Mouse (Mus musculus) brain, embryonic 18.5 days (tissue): ENCODE measurements around the gene Gas2l2.

Source experiments
- DNase-seq: peaks from one replicate; pipeline ENCODE4 v3.0.0-alpha.2; 2012; ENCODE audit warnings: low read depth, low spot score

Gas2l2 gene

GRCm38 (mm10) chr11:83443824-83444223, 14.6 kb upstream of the Gas2l2 start:
- no peak for DNase-seq

DNA sequence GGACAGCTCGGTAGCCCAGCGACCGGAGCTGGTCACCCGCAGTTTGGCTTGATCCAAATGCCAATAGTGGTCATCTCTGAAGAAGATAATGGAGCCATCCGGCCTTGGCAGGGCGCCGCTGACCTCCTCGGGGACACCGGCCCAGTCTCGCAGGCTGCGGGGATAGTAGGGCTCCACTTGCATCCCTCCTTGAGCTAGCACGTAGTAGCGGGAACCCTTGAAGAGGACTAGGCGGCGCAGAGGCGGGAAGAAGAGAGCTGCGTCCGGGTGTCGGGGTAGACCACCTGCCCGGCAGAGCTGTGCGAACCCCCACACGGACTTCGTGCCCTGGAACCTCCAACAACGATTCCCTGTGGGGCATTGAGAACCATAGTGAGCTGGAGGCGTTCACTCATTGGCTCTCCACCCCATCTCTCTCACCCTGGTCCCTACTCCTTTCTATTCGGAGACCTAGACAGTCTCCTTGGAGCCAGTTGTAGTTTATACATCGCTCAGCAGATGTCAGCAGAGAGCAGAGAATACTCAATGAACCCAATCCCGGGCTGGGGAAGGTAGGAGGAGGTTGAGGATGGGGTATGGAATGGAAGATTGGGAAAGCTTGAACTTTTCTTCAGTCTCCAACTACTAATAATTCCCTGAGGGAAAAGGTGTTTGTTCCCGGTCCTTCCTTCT, 13.5 kb upstream of the Gas2l2 start:
- DNase-seq = no peak

- DNase-seq = no peak
Observed at GRCm38 (mm10) chr11:83441235-83441634, 12.0 kb upstream of the Gas2l2 start.

- peak; percentile 69 for DNase-seq
Observed at GRCm38 (mm10) chr11:83440081-83441064, 11.1 kb upstream of the Gas2l2 start.

DNA sequence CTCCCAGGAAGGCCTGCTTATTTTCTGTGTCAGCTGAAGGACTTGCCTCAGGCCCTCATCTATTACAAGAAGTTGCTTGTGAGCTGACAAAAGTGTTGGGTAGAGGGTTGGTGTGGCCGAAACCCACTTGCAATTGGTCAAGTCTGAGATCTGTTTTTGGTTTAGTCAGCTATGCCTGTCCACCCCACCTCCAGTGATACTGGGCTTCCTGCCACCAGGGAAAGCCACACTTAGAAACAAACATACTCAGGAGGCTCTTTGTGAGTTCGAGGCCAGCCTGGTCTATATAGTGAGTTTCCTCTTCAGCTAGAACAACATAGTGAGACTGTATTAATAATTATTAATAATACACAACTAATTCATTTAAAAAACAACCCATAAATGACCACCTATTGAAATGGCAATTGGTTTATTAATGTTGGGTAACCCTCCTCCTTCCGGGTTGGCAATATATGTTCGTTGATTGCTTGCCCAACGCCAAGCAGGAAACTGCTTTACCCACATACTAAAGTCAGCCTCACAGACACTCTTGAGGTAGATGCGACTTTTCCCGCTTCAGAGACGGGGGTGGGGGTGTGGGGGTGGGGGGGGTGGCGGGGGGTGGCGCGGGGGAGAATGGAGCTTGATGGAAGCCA, 10.3 kb upstream of the Gas2l2 start:
- DNase-seq = no peak

DNA sequence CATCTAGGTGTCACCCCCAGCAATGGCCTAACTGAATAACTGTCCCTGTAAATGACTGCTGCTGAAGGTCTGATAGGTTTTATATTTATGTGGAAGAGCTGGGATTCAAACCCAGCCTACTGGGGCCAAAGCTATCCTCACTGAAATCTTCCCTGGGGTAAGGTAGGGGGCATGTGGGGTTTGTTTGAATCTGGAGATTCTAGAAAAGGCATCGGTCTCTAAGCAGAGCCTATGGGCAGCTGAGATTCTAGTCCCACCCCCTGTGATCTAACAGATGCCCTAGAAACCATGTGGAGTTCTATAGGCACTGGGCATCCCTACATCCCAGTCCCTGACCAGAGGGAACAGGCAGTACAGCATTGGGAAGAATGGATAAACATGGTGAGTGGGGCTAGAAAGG, 8.1 kb upstream of the Gas2l2 start, which contains the start of gene 1700020L24Rik:
Gene 1700020L24Rik, plus strand, starts transcription at position 301 of the 400 bp plus-strand sequence.
- no peak for DNase-seq

DNA sequence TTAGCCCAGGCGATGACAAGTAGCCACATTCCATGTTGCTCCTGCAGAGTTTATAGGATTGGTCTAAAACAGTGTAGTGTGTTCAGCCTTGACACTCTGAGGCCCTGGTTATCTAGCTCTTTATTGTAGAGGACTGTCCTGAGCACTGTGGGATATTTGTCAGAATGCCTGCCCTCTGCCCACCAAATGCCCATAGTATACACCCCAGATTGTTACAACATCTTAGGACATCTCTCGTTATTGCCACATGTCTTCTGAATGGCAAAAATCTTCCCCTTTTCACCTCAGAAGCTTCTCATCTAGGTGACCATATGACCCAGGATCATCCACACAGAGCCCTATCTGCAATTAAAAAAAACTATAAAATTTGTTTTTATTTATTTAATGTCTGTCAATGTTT, 3.3 kb upstream of the Gas2l2 start:
- no peak for DNase-seq

- no peak for DNase-seq
Observed at GRCm38 (mm10) chr11:83426964-83427363, 2.3 kb downstream of the Gas2l2 start.

- DNase-seq = no peak
Observed at GRCm38 (mm10) chr11:83424681-83425080, 4.6 kb downstream of the Gas2l2 start.

DNA sequence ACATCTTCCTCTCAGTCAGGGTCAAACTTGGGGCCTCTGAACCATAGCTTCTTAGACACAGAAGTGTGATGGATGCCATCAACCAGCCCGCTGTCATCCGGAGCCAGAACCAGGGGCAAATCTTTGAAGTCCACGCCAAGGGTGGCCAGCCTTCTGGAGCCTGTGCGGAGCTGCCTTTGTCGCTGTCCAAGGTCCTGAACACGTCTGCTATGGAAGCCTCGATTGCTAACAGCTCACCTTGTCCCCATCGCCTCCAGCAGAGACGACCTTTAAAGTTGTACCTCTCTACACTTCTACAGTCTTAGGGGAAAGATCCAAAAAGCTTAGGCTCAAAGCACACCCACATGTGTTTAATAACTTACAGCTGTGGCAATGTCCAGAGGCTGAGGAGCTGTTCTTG, 8.0 kb downstream of the Gas2l2 start:
- DNase-seq = no peak

DNA sequence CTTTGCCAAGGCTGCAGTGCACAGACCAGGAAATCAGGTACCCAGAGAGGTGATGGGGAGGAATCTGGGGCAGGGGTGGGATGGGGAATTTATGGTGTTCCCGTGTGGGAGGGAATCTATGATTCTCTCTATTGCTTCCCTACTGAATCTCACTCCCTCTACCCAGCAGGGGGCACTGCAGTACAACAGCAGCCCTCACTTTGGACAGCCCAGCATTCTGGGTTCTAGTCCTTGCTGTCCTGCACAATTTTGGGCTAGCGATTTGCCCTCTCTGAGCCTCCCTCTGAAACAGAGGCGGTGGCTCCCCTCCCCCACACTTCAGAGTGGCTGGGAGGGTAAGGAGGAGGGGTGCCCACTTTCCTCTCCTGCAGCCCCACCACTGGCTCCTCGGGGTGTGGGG, 8.9 kb downstream of the Gas2l2 start:
- no peak for DNase-seq

DNA sequence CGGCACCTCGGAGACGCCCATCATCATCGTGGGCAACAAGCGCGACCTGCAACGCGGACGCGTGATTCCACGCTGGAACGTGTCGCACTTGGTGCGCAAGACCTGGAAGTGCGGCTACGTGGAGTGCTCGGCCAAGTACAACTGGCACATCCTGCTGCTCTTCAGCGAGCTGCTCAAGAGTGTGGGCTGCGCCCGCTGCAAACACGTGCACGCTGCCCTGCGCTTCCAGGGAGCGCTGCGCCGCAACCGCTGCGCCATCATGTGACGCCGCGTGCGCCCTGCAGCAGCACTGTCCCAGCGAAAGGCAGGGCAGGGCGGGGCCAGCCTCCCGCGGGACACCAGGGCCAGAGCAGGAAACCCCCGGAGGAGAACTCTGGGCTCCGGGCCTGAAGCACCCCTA, 10.7 kb downstream of the Gas2l2 start:
- DNase-seq = no peak

GRCm38 (mm10) chr11:83417708-83418107, 11.5 kb downstream of the Gas2l2 start:
- no peak for DNase-seq

- DNase-seq = no peak
Observed at GRCm38 (mm10) chr11:83417080-83417479, 12.2 kb downstream of the Gas2l2 start.

DNA sequence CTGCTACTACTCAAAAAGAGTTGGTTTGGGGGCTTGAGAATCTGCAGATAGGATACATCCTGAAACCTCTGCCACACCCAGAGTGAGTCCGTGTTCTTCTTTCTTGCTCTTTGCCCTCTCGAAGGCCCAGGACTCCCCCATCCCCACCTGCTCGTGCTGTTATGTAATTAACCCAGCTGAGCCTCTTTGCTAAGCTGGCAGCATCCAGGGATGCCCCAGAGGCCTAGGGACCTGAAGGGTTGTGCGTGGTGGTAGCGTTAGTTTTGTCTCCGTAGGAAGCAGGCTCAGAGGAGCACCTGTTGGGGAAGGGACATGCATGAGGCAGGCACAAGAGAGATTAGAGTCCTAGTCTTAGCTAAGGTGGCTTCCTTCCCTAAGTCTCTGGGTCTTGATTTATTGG, 18.7 kb downstream of the Gas2l2 start:
- no peak for DNase-seq

DNA sequence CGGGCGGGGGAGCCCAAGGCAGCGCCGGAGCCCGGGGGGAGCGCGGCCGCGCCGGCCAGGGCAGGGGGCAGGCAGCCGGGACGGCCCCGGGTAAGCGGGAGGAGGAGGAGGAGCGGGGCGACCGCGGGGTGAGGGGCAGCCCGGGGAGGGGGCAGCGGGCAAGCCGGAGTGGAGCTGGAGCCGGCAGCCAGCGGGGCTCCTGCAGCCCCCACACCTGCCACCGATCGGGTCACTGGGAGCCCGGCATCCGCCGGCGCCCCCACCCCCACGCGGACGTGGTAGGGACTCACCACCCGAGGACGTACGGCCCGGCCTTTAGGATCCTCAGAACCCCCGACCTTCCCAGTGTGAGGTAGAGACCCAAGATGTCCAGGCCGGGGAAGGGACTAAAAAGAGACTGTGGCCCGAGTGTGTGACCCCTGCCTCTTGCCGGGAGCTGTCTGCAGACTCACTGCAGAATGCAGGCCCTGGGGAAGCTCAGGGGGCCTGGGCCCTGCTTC, 19.4 kb downstream of the Gas2l2 start:
- no peak for DNase-seq

DNA sequence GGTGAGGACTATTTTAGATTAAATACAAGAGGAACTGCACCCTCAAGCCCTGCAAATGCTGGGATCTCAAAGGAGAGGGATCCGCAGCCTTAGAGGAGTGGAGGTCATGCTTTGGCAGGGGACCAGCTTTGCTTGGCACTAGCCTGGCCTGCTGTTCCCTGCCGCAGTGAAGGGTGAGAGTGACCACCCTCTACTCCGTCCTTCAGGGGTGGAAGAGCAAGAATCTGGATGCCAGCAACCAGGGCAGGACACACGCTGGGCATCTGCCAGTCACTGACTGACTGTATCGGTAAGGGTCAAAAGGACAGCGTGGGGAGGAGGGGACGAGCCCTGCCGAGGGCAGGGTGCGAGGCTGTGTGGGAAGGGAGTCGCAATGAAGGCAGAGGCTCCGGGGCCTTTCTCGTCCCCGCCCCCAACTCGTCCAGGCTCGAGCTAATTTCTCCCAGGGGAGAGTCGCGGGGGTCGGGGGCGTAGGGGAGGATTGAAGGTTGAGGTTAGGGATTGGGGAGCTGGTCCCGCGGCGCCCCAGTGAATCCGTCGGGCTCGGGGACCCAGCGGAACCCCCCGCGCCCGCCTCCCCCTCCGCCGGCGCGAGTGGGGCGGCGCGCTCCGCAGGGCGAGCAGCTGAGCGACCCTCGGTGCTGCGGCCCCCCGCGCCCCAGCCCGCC, 20.0 kb downstream of the Gas2l2 start, which contains the start of gene Rasl10b:
Gene Rasl10b, plus strand, starts transcription at position 51 of the 668 bp plus-strand sequence.
- peak; percentile 30 for DNase-seq

- DNase-seq = no peak
Observed at GRCm38 (mm10) chr11:83408242-83408641, 21.0 kb downstream of the Gas2l2 start.

DNA sequence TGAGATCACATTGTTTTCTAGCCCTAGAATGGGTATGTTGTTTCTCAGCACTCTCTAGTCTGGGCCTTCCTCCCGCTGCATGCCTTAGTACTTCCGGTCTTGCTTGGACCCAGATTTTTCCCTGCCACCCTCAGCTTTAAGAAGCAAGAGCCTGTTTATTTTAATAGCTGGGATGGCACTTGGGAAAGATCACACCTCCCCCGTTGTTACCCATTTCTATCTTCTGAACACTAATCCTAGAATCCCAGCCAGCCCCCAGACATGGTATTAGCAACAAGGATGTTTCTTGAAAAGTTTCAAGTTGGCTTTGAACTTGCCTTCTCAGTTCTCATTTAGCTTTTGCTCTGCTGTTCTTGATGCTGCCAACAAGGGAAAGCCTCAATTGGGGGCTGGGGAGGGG, 22.9 kb downstream of the Gas2l2 start:
- no peak for DNase-seq

DNA sequence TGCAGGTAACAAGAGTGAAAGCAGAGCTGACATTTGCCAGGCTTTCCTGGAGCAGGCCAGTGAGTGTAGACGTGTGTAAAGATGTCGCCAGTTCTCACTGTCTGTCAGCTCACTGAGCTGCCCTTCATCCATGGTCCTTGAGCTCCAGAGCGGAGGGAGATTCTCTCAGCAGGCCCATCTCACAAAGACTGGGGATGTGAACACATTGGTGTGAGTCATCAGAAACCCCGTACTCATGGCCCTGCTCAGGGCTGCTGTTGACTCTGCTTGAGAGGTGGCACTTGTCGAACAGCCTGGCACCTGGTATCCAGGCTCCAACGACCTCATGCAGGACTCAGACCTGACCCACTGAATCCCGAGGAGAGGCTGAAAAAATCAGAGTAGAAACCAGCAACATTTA, 25.5 kb downstream of the Gas2l2 start:
- no peak for DNase-seq

GRCm38 (mm10) chr11:83398724-83399123, 30.5 kb downstream of the Gas2l2 start:
- DNase-seq = no peak
